Mouse (Mus musculus) midbrain, postnatal 0 days (tissue): ENCODE measurements around the gene Tspan9. TPM values are rescaled to one million over a fixed set of nuclear protein-coding genes. Genes with fewer than 3 reads are reported as not detected.
A peak's percentile ranks its signal among the peaks of the same experiment; 100 is the strongest.

Experiments used
- ATAC-seq: fragments of 200-750 bp; cut with Nextera tagmentation; 2 replicates; pipeline ENCODE4 v1.8.0; 2017; ENCODE audit warnings: moderate number of reproducible peaks, mild to moderate bottlenecking, moderate TSS enrichment, moderate library complexity; ENCODE audit not compliant: low FRiP score
- DNase-seq: peaks from one replicate; pipeline ENCODE4 v3.0.0-alpha.2; 2015; ENCODE audit warnings: low spot score
- H3K27ac ChIP-seq: fragments of 300-500 bp; sonication (generic); 2 replicates; pipeline ENCODE4 v1.5.1; 2014; ENCODE audit warnings: low read depth, mild to moderate bottlenecking, low read length, mixed read lengths
- H3K27me3 ChIP-seq: fragments of 300-500 bp; sonication (generic); 2 replicates; pipeline ENCODE4 v1.6.1; 2014; ENCODE audit warnings: low read length, control low read depth, mixed read lengths; ENCODE audit not compliant: insufficient read depth
- H3K36me3 ChIP-seq: fragments of 300-500 bp; sonication (generic); 2 replicates; pipeline ENCODE4 v1.6.1; 2014; ENCODE audit warnings: low read length, control low read depth, mixed read lengths; ENCODE audit not compliant: insufficient read depth
- H3K4me1 ChIP-seq: fragments of 300-500 bp; sonication (generic); 2 replicates; pipeline ENCODE4 v1.6.1; 2014; ENCODE audit warnings: mild to moderate bottlenecking, control low read depth, antibody characterized with exemption, low read length, mixed read lengths; ENCODE audit not compliant: insufficient read depth
- H3K4me2 ChIP-seq: fragments of 300-500 bp; sonication (generic); 2 replicates; pipeline ENCODE4 v1.6.1; 2014; ENCODE audit warnings: low read depth, mild to moderate bottlenecking, low read length, mixed read lengths; ENCODE audit not compliant: poor library complexity, severe bottlenecking
- H3K4me3 ChIP-seq: fragments of 300-500 bp; sonication (generic); 2 replicates; pipeline ENCODE4 v1.5.1; 2014; ENCODE audit warnings: low read depth, mild to moderate bottlenecking, low read length, moderate library complexity
- H3K9ac ChIP-seq: fragments of 300-500 bp; sonication (generic); replicated peaks from 2 replicates; pipeline ENCODE4 v1.6.1; 2014; ENCODE audit warnings: mild to moderate bottlenecking, low read length, moderate library complexity, mixed read lengths; ENCODE audit not compliant: poor library complexity, severe bottlenecking
- H3K9me3 ChIP-seq: fragments of 300-500 bp; sonication (generic); 2 replicates; pipeline ENCODE4 v1.6.1; 2016; ENCODE audit warnings: low read length, control low read depth
- CTCF ChIP-seq: IDR thresholded peaks from 2 replicates; pipeline ENCODE4 v1.5.1; 2016; ENCODE audit warnings: antibody characterized with exemption, mild to moderate bottlenecking
- WGBS: fragments of 180-500 bp; shearing (Covaris S2); extraction: QIAGEN DNeasy Blood & Tissue Kit; methylation state at CpG from one replicate; pipeline ENCODE4 v1.1.7; 2014; 5-methylcytosine and 5-hydroxymethylcytosine counted together
- polyA plus RNA-seq: library from polyadenylated mRNA; unstranded; fragments of >200 nt; fragmentation: Nextera tagmentation; extraction: Ambion mirVana; gene quantifications from 2 replicates; pipeline ENCODE4 v1.2.1, GENCODE M21; 2015
- total RNA-seq: library from RNA; depleted of rRNA; stranded (reverse); fragments of >200 nt; gene quantifications from 2 replicates; pipeline ENCODE4 v1.2.3, GENCODE M21; 2014

The Tspan9 gene
- total and polyA plus RNA-seq, 2 experiments from 2014 or later, result 50.9 to 160 TPM

- Histone ChIP-seq H3K27ac (no peak overlapping the region), H3K36me3 (no peaks in the 10 kb centered on the region), H3K27me3 (no peaks in the 10 kb centered on the region), H3K4me1 (no peaks in the 10 kb centered on the region), H3K4me3 (no peak overlapping the region), H3K9me3 (no peaks in the 10 kb centered on the region), H3K4me2 (no peak overlapping the region), H3K9ac (no peak overlapping the region)
- WGBS, result 89% methylated on average over 8 of the region's 8 CpGs
- TF ChIP-seq CTCF, result no peak
- no peak for ATAC-seq
- DNase-seq, result peak; percentile 52
Measured at GRCm38 (mm10) chr6:128081293-128081692, 62.1 kb downstream of the Tspan9 start.

- DNase-seq (no peak), ATAC-seq (no peak)
- Histone ChIP-seq H3K4me3 (no peak overlapping the region), H3K4me1 (no peaks in the 10 kb centered on the region), H3K27me3 (no peaks in the 10 kb centered on the region), H3K27ac (no peak overlapping the region), H3K4me2 (no peak overlapping the region), H3K9me3 (no peaks in the 10 kb centered on the region), H3K9ac (no peak overlapping the region), H3K36me3 (no peaks in the 10 kb centered on the region)
- WGBS, result 73% methylated on average over 9 of the region's 9 CpGs
- no peak for TF ChIP-seq CTCF
Measured at GRCm38 (mm10) chr6:128079576-128080224, 63.7 kb downstream of the Tspan9 start.

DNA sequence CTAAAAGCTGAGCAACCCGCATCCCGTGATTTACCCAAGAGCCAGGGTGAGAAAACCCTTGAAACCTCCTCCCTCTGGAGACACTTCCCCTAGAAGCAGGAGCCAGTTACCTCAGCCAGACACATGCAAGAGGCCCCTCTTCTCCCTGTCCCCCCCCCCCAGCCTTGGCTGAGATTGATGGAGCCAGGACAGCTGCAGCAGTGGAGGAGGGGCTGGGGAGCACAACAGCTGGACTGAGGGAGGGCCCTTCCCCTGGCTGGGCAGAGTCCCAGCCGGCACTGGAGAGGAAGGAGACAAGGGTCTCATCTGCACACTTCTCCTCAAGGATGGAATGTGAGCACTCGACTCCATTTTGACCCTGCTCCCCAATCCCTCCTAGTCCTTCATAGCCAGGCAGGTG lies 64.9 kb downstream of the Tspan9 start:
- Histone ChIP-seq H3K4me3 (no peak overlapping the region), H3K9ac (no peak overlapping the region), H3K27ac (no peak overlapping the region), H3K27me3 (no peaks in the 10 kb centered on the region), H3K4me2 (no peak overlapping the region), H3K36me3 (no peaks in the 10 kb centered on the region), H3K4me1 (no peaks in the 10 kb centered on the region), H3K9me3 (no peaks in the 10 kb centered on the region)
- no peak for DNase-seq
- no peak for ATAC-seq
- no peak for TF ChIP-seq CTCF
- 78% methylated on average over 3 of the region's 4 CpGs for WGBS

DNA sequence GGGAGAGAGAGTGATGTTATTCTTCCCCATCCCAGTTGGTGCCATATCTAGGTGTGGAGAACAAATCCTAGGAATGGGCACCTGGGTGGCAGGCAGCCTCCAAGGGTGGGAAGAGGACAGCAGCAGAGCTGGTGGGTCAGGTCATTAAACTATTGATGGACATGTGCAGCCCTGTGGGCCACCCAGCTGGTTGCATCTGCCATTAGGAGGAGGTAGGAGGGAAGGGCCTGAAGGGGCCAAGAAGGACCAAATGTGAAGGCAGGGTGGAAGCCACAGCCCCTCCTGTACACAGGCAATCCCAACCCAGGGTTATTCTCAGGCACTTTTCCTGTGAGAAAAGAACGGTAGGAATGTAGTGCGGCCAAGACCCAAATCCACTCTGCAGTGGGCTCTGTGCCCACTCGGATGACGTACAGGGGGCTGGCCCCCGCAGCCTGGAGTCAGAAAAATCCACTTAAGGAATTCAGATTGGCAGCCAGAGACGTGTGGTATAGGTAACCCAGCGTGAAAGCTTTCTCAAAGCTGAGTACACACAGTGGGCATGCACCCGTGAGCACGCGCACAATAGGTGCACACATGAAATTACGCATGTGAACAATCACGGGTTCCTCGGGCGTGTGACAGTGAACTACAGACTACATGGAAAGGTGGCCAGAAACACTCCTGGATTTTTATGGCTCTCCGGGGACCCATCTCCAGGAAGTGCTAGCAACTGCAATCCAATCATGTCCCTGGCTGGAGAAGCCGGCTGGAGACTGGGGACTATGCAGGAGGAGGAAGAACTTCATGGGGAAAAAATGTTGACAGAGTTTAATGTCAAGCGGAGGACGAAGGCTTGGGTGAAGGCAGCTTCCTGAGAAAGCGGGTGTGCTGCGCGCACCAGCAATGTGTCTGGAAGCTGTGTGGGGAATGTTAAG lies 67.0 kb downstream of the Tspan9 start:
- TF ChIP-seq CTCF, result no peak

GRCm38 (mm10) chr6:128075453-128076003 lies 67.9 kb downstream of the Tspan9 start:
- WGBS, result 75% methylated on average over 5 of the region's 5 CpGs
- no peaks in the 10 kb centered on the region for H3K4me1 ChIP-seq

More for the DNA sequence above, 67.0 kb downstream of the Tspan9 start:
- ATAC-seq (no peak), DNase-seq (no peak)
- no peaks in the 10 kb centered on the region for H3K4me1 ChIP-seq
- H3K4me2 ChIP-seq, result no peak overlapping the region
- H3K36me3 ChIP-seq, result no peaks in the 10 kb centered on the region
- no peak overlapping the region for H3K9ac ChIP-seq
- H3K9me3 ChIP-seq, result no peaks in the 10 kb centered on the region
- H3K27me3 ChIP-seq, result no peaks in the 10 kb centered on the region
- H3K4me3 ChIP-seq, result no peak overlapping the region
- 85% methylated on average over 21 of the region's 21 CpGs for WGBS
- no peak overlapping the region for H3K27ac ChIP-seq

More at GRCm38 (mm10) chr6:128075453-128076003, 67.9 kb downstream of the Tspan9 start:
- no peak for TF ChIP-seq CTCF
- Histone ChIP-seq H3K9ac (no peak overlapping the region), H3K27ac (no peak overlapping the region), H3K4me2 (no peak overlapping the region), H3K36me3 (no peaks in the 10 kb centered on the region), H3K27me3 (no peaks in the 10 kb centered on the region), H3K4me3 (no peak overlapping the region), H3K9me3 (no peaks in the 10 kb centered on the region)
- ATAC-seq (no peak), DNase-seq (no peak)
